Mouse (Mus musculus) induced T-regulatory cell, adult 2 months (primary cell): ENCODE data around the gene Arhgap24.
"Not testable (repeated sequence)": the region's sequence is repeated elsewhere in the genome, so short reads cannot be mapped to it uniquely, and the experiment has no call there.

Experiments
- DNase-seq: peaks from one replicate; pipeline ENCODE4 v3.0.0-alpha.2; 2012; ENCODE audit warnings: low read depth

Arhgap24 gene

DNA sequence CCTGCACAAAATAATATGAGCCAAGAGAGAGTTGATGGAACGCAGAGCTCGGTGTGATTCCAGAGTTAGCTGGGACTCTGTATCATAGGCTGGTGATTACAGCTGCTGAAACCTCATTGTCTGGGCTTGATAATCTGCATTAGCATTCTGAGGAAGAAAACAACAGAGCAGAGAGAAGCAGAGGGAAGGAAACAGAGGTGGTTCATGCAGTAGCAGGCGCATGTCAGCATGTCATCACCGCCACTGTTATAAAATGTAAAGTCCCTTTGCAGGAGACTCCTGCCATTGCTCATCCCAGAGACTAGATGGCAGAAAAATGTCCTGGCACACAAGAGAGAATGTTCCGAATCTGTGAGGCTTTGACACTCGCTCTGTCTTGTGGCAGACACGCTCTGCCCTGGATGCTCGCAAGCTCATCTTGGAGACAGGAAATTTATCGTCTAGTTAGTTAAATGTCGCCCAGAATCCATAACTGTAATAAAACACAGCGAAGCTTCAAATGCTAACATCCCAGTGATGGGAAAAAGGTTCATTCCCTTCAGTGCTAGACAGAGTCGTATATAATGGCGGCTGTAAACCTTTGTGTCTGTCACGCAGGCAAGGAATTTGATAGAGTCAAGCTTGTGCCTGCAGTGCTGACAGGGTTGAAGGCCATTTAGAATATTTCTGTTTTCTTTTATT lies 407.4 kb downstream of the Arhgap24 start:
- no peak for DNase-seq

DNA sequence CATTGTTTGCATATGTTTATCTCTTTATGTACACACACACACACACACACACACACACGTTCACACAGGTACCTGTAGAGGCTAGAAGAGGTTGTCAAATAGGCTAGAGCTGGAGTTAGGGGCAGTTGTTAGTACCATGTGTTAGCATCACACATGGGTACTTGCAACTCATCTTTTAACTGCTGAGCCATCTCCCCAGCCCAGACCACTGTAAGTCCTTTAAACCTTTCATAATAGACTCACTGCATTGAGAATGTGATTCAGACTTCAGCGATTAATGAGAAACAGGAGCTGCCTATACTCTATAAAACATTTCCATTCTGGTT lies 407.9 kb downstream of the Arhgap24 start:
- no peak for DNase-seq

DNA sequence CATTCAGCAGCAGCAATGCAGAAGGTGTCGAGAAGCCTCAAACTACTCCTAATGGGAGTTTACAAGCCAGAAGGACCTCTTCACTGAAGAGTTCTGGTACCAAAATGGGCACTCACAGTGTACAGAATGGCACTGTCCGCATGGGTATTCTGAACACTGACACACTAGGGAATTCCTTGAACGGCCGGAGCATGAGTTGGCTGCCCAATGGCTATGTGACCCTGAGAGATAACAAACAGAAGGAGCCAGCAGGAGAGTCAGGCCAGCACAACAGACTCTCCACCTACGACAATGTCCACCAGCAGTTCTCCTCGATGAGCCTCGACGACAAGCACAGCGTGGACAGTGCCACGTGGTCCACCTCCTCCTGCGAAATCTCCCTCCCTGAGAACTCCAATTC lies 411.0 kb downstream of the Arhgap24 start:
- DNase-seq: no peak

DNA sequence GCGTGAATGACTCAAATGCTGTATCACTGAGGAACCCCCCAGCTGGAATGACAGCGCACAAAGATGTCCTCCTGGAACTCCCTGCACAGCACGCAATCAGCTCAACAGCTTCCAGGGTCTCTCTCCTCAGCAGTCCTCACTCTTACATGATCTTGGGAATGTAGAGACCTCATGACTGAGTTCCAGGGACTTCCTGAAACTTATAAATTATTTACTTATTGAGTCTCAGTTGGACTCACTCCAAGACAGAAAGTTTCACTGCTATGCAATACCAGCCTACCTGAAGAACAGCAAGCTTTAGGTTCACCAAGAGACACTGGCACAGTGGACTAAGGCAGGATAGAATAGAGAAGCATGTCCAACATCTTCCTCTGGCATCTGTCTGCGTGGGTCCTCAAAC lies 417.1 kb downstream of the Arhgap24 start:
- no peak for DNase-seq

DNA sequence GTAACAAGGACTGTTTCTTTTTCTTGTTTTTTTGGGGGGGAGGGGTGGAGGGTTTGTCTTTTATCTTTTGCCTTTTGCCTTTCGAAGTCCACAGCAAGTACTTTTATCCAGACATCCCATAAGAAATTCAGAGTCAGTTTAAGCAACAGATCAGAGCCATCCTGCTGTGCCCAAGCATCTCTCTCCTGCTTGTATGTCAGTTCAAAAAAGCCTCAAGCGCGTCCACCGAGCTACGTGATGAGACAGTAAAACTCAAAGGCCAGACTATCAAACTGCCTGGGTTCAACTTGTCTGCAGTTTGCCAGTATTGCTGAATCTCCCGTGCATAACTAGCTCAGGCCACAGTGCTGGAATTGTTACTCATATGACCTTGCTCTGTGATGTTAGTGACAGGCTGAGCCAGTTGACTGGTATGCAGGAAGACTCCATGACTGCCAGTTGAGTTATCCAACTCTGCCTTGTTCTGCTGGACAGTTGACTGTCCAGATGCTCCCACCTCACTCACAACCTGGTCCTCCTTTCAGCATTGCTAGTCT lies 418.6 kb downstream of the Arhgap24 start:
- DNase-seq: no peak

DNA sequence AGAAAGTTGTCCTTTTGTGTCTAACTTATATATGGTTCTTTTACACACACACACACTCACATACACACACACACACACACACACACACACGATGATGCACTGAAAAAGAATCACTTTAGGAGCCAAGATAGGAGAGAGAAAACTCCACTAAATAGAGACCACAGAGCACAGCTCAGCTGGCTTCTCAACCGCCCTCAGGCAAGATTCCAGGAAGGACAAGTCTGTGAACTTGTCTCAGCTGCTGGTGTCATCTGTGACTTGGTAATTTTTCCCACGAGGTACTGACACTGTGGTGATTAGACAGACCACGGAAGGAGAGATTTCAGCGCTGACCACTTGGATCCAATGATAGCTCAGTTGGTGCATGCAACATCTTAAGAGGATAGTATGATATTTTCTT lies 420.0 kb downstream of the Arhgap24 start:
- no peak for DNase-seq

DNA sequence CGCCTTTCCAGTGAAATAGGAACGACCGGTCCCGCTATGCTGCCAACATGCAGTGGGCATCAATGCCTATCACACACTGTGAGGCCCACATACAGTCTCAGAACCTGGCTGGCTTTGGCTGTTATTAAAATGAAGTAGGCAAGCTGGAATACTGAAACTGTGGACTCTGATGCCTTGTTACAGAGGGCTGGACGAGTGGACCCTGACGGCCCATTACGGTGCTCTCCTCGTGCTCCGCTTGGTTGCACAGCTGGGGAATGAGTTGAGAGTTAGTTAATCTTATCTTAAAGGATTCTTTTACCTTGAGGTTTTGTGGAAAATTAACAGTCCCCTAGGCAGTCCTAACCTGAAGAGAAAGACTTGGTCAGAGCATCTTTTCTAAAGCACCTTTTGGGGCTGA lies 422.3 kb downstream of the Arhgap24 start:
- no peak for DNase-seq

DNA sequence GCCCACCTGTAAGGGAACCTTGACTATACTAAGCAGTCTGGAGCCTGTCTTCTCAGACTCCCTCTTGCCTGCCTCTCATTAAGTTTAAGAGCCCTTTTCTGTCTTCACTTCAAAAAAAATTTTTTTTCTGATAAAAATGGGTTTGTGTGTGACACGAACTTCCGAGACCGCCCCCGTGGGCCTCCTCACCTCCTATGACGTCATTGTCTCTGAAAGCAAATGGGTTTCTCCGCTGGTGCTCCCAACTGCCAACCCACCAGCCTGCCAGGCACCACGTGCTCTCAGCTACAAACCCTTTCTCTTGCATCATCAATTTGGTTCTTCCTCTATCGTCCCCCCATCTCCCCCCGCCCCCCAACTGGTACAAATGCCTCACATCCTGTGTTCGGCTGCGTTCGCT lies 422.9 kb downstream of the Arhgap24 start:
- DNase-seq: no peak

DNA sequence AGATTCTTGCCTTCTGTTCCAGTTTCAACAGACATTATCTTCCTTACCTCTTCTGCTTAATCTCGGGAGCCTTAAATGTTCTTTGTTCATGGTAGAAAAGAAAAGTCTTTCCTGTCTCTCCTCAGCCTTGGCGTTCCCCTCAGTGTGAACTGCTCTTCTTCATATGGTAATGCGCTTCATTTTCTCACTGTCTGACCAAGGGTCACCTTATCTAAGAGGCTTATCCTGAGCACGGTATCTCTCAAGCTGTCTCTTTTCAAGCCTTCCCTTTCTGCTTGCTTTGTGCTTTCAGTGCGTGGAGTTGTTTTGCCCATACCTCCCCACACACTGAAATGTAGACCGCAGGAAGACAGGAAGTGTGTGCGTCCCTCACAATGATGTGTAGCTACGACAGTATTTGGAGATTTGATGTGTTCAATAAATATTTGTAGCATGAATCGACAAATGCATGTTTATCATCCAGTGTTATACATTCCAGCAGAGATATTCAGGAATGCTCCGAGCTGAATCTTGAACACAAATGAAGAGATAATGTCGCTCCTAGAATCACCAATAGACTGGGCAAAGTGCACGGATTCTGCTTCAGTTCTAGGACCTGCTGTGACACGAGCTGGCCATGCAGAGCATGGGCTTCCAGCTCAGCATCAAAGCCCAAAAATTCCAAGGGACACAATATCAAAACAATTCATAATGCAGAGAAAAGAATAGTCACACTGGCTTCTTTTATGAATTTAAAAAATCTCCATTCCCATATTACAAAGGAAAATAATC lies 424.4 kb downstream of the Arhgap24 start:
- no peak for DNase-seq

DNA sequence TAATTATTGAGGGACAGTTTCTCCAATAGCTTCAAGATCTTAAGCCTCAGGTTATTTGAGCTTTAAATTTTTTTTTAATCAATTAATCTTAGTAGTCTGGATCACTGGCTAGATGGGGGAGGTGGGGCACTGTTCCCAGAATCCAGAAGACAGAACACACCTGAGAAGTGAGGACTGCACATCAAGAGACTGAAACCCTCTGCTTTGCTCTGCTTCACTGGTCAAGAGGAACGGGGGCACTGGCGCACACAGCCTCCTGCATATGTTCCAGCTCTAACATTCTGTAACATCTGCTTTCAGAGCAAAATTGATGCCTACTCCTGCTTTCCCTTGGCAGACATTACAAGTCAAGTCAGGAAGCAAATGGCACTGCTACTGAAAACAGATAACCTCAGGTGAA lies 439.0 kb downstream of the Arhgap24 start:
- DNase-seq: no peak

DNA sequence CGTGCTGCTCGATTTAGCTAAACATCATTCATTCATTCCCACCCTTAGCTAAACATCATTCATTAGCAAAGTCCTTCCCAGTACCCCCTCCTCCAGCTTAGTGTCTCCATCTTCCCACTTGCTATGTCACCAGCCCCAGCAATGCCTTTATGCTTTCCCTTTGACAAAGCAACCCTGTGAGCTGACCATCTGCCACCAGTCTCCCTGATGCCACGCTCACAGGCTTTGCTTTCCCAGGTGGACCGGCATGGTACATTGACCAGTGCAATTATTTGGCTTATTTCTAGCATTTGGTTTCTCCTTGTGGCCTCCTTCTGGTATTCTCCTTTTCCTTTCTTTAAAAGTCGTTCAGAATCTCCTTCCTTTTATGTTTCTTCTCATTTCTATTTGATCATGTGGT lies 445.6 kb downstream of the Arhgap24 start:
- no peak for DNase-seq

DNA sequence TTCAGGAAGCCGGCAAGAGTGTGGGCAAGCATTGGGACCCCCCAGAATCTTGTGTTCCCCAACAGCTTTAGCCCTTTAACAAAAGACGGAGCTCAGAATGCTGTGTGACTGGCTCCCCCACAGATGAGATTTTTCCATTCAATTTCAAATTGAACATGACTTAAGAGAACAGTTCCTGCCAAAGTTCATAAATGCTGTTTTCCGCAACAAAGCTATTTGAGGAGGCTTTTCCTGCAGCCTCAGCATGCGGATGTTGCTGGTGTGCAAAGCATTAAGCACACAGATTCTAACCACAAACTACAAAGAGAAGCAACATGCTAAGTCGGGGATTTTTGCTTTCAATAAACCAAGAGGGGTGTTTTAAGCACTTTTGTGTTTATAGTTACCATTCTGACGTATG lies 449.0 kb downstream of the Arhgap24 start:
- DNase-seq: no peak

DNA sequence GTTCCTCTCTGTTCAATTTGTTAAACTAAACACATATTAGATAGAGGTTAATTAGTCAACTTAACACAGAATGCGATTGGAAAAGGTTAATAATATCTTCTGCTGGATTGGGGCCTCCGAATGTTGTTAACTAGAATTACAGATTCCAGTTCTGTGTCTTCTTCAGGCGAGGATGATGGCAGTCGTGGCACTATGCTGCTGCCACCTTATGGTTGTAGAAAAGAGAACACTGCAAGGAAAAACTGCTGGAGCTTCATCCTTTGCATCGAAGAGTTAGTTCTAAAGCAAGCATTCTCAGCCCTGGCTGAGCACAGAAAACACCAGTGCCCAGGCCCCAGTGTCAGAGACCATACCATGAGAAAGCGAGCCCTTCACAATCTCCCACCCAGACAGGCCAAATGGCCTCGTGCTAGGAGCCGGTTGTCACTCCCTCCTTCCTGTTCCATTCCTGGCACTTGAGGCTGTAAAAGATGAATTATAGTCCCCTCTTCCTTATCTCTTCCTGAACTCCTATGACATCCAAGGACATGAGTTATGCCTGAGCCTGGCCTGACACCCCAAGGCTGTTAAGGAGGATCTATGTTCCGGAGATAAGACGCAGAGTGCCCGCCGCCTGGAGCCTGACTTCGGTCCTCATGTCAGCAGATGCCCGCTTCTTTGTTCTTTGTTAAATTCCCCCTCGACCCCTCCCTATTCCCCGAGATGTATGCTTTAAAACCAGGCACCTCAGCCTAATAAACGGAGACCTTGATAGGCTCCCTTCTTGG lies 462.9 kb downstream of the Arhgap24 start:
- not testable (repeated sequence) for DNase-seq

DNA sequence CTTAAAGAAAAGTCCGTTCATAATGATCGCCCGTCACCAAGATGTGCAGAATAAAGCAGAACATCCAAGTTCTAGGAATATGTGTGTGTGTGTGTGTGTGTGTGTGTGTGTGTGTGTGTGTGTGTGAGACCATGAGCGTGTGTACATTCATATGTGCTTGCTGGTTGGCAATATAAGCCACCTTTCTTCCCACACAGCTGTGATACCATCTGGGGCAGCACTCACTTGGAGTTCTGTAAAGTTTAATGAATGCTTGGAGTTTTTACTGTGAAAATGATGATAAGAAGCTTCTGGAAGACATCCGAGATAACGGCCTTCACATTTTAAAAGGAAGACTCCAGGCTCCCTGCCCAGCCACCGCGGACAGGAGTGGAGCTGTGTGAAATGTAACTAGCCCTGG lies 465.4 kb downstream of the Arhgap24 start:
- no peak for DNase-seq

DNA sequence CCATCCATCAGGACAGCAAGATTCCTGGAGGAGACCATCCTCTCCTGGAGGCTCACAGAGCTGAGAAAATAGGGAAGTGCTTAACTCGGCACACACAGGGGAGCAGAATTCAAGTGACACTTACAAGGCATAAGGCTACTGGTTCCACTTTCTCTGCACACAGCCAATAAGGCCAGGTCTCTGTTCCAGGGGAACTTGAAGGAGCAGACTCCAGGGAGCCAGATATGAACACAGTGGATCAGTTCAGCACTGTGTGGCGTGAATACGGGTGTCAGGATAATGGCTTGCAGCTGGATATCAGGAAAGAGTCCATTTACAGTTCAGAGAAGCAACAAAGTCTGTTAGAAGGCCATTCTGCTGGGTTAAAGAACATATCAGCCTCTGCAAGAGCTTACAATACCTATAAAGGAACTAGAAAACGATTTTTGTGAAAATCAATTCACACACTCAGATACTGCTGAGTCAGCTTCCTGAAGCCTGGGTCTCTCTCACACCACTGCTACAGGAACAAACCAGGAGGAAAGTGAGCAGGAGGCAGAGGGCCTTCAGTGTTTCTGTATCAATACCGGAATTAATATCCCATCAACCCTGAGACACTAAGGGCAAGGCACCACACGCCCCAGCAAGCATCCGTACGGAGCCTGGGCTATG lies 466.0 kb downstream of the Arhgap24 start:
- DNase-seq: no peak
